Mouse (Mus musculus): ENCODE results near the gene Aip. TPM values are rescaled to one million over a fixed set of nuclear protein-coding genes. Genes with fewer than 3 reads are reported as not detected.

Gene Aip
- polyA plus RNA-seq, 1 experiment from 2014 or later: 47.0 TPM

- Histone ChIP-seq H3K9ac (ENCODE audit: low read length) (no peak within 1 kb of the TSS), H3K36me3 (ENCODE audit: control insufficient read depth, insufficient read depth, low read length) (no peaks in the 10 kb centered on the region), H3K4me1 (replicated peaks; ENCODE audit: control insufficient read depth, insufficient read depth) (no peaks in the 10 kb centered on the region), H3K27me3 (ENCODE audit: control insufficient read depth, insufficient read depth, low read length) (no peaks in the 10 kb centered on the region), H3K4me3 (ENCODE audit: low read depth, low read length) (no peak within 1 kb of the TSS), H3K9me3 (ENCODE audit: control insufficient read depth, low read length) (no peaks in the 10 kb centered on the region), H3K4me2 (replicated peaks; ENCODE audit: low read depth) (no peak within 1 kb of the TSS), H3K27ac (replicated peaks) (no peak within 1 kb of the TSS)
- TF ChIP-seq CTCF (IDR thresholded peaks at IDR 0.05; ENCODE audit: low read depth): no peak
- TF ChIP-seq EP300 (optimal IDR thresholded peaks at IDR 0.05): no peak
- DNase-seq (ENCODE audit: low spot score) (no peak), ATAC-seq (ENCODE audit: low FRiP score, low TSS enrichment) (no peak)
- 71% methylated on average over 3 of the region's 3 CpGs for WGBS
Observed at GRCm38 (mm10) chr19:4081394-4081793, 44.3 kb downstream of the Aip start, which contains the start of gene Cabp2. Gene Cabp2 (plus strand): TSS chr19:4081578.

GRCm38 (mm10) chr19:4080511-4081009 lies 45.1 kb downstream of the Aip start:
- no peaks in the 10 kb centered on the region for H3K9me3 ChIP-seq (ENCODE audit: control insufficient read depth, low read length)
- H3K27me3 ChIP-seq (ENCODE audit: control insufficient read depth, insufficient read depth, low read length): no peaks in the 10 kb centered on the region
- ATAC-seq (ENCODE audit: low FRiP score, low TSS enrichment): no peak
- H3K36me3 ChIP-seq (ENCODE audit: control insufficient read depth, insufficient read depth, low read length): no peaks in the 10 kb centered on the region
- WGBS: 58% methylated on average over 8 of the region's 8 CpGs
- peak; percentile 49 for TF ChIP-seq CTCF (IDR thresholded peaks at IDR 0.05; ENCODE audit: low read depth)
- TF ChIP-seq EP300 (optimal IDR thresholded peaks at IDR 0.05): no peak
- DNase-seq (ENCODE audit: low spot score): no peak
- no peak overlapping the region for H3K4me3 ChIP-seq (ENCODE audit: low read depth, low read length)
- no peak overlapping the region for H3K4me2 ChIP-seq (replicated peaks; ENCODE audit: low read depth)
- H3K4me1 ChIP-seq (replicated peaks; ENCODE audit: control insufficient read depth, insufficient read depth): no peaks in the 10 kb centered on the region
- H3K27ac ChIP-seq (replicated peaks): no peak overlapping the region
- no peak overlapping the region for H3K9ac ChIP-seq (ENCODE audit: low read length)

GRCm38 (mm10) chr19:4079594-4079993 lies 46.1 kb downstream of the Aip start:
- DNase-seq (ENCODE audit: low spot score) (no peak), ATAC-seq (ENCODE audit: low FRiP score, low TSS enrichment) (no peak)
- Histone ChIP-seq H3K27ac (replicated peaks) (no peak overlapping the region), H3K27me3 (ENCODE audit: control insufficient read depth, insufficient read depth, low read length) (no peaks in the 10 kb centered on the region), H3K4me1 (replicated peaks; ENCODE audit: control insufficient read depth, insufficient read depth) (no peaks in the 10 kb centered on the region), H3K9ac (ENCODE audit: low read length) (no peak overlapping the region), H3K36me3 (ENCODE audit: control insufficient read depth, insufficient read depth, low read length) (no peaks in the 10 kb centered on the region), H3K9me3 (ENCODE audit: control insufficient read depth, low read length) (no peaks in the 10 kb centered on the region), H3K4me2 (replicated peaks; ENCODE audit: low read depth) (no peak overlapping the region), H3K4me3 (ENCODE audit: low read depth, low read length) (no peak overlapping the region)
- no peak for TF ChIP-seq EP300 (optimal IDR thresholded peaks at IDR 0.05)
- WGBS: 62% methylated on average over 1 of the region's 1 CpGs

GRCm38 (mm10) chr19:4075531-4075930 lies 50.1 kb downstream of the Aip start:
- no peak for TF ChIP-seq CTCF (IDR thresholded peaks at IDR 0.05; ENCODE audit: low read depth)
- TF ChIP-seq EP300 (optimal IDR thresholded peaks at IDR 0.05): no peak
- Histone ChIP-seq H3K27me3 (ENCODE audit: control insufficient read depth, insufficient read depth, low read length) (no peaks in the 10 kb centered on the region), H3K36me3 (ENCODE audit: control insufficient read depth, insufficient read depth, low read length) (no peaks in the 10 kb centered on the region), H3K9ac (ENCODE audit: low read length) (no peak overlapping the region), H3K4me2 (replicated peaks; ENCODE audit: low read depth) (no peak overlapping the region), H3K27ac (replicated peaks) (no peak overlapping the region), H3K4me3 (ENCODE audit: low read depth, low read length) (no peak overlapping the region), H3K9me3 (ENCODE audit: control insufficient read depth, low read length) (no peaks in the 10 kb centered on the region), H3K4me1 (replicated peaks; ENCODE audit: control insufficient read depth, insufficient read depth) (no peaks in the 10 kb centered on the region)
- DNase-seq (ENCODE audit: low spot score) (no peak), ATAC-seq (ENCODE audit: low FRiP score, low TSS enrichment) (no peak)
- 89% methylated on average over 1 of the region's 1 CpGs for WGBS

GRCm38 (mm10) chr19:4072706-4073424 lies 52.8 kb downstream of the Aip start:
- no peak overlapping the region for H3K4me3 ChIP-seq (ENCODE audit: low read depth, low read length)
- H3K27me3 ChIP-seq (ENCODE audit: control insufficient read depth, insufficient read depth, low read length): no peaks in the 10 kb centered on the region
- H3K4me2 ChIP-seq (replicated peaks; ENCODE audit: low read depth): no peak overlapping the region
- no peak for TF ChIP-seq EP300 (optimal IDR thresholded peaks at IDR 0.05)
- TF ChIP-seq CTCF (IDR thresholded peaks at IDR 0.05; ENCODE audit: low read depth): no peak
- DNase-seq (ENCODE audit: low spot score) (no peak), ATAC-seq (ENCODE audit: low FRiP score, low TSS enrichment) (no peak)
- H3K9me3 ChIP-seq (ENCODE audit: control insufficient read depth, low read length): no peaks in the 10 kb centered on the region
- H3K36me3 ChIP-seq (ENCODE audit: control insufficient read depth, insufficient read depth, low read length): no peaks in the 10 kb centered on the region
- H3K27ac ChIP-seq (replicated peaks): no peak overlapping the region
- no peaks in the 10 kb centered on the region for H3K4me1 ChIP-seq (replicated peaks; ENCODE audit: control insufficient read depth, insufficient read depth)
- WGBS: 84% methylated on average over 6 of the region's 6 CpGs
- no peak overlapping the region for H3K9ac ChIP-seq (ENCODE audit: low read length)

GRCm38 (mm10) chr19:4071406-4071805 lies 54.3 kb downstream of the Aip start:
- Histone ChIP-seq H3K27me3 (ENCODE audit: control insufficient read depth, insufficient read depth, low read length) (no peaks in the 10 kb centered on the region), H3K36me3 (ENCODE audit: control insufficient read depth, insufficient read depth, low read length) (no peaks in the 10 kb centered on the region), H3K4me1 (replicated peaks; ENCODE audit: control insufficient read depth, insufficient read depth) (no peaks in the 10 kb centered on the region), H3K27ac (replicated peaks) (no peak overlapping the region), H3K9ac (ENCODE audit: low read length) (no peak overlapping the region), H3K9me3 (ENCODE audit: control insufficient read depth, low read length) (no peaks in the 10 kb centered on the region), H3K4me2 (replicated peaks; ENCODE audit: low read depth) (no peak overlapping the region), H3K4me3 (ENCODE audit: low read depth, low read length) (no peak overlapping the region)
- 95% methylated on average over 6 of the region's 6 CpGs for WGBS
- DNase-seq (ENCODE audit: low spot score) (no peak), ATAC-seq (ENCODE audit: low FRiP score, low TSS enrichment) (no peak)
- no peak for TF ChIP-seq CTCF (IDR thresholded peaks at IDR 0.05; ENCODE audit: low read depth)
- no peak for TF ChIP-seq EP300 (optimal IDR thresholded peaks at IDR 0.05)

Measured in stomach, postnatal 0 days (tissue).